Mouse (Mus musculus) T-helper 17 cell (primary cell): Measurements from ENCODE around the gene Cfap44.
"Not testable (repeated sequence)": the region's sequence is repeated elsewhere in the genome, so short reads cannot be mapped to it uniquely, and the experiment has no call there.

ENCODE experiments used
- in situ Hi-C, 2 experiments: fragments of 300-600 bp; cut with MboI, MseI; formaldehyde crosslinking; loops; 1 replicate in 1 of 2; 2 replicates in 1 of 2; pipeline ENCODE4 v1.15.1; 2025; ENCODE audit warnings: high pct_unique_total_duplicates in 2 of 2

Gene Cfap44

DNA sequence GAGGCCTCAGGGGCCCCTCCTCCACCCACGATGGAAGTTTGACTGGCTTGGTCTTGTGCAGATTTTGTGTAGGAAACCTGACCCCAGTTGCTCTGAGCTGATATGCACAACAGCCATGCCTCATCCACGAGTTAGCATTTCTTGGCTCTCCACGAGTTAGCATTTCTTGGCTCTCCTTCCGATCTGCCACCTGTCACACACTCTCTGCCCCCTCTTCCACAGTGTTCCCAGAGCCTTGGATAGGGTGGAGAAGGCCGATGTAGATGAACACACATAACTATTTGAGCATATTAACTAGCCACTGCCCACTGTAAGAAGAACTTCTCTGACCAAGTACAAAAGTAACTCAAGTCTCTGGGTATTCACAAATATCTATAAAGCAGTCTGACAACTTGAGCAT lies 33.9 kb downstream of the Cfap44 start:
- in situ Hi-C loops, result no loop called here

DNA sequence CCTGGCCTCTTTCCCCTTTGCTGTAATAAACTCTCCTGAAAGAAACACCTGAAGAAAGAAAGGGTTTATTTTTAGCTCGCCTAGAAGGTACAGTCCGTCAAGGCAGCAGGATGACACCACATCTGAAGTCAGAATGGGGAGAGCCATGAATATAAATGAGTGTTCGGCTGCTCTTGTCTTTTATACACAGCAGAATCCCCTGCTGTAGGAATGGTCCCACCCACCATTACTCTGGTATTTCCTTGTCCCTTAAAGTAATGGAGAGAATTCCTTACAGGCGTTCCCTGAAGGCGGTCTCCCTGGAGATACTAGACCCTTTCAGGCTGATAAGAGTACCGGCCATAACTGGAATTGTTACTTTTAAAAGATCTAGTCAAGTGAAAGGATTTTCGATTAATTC lies 35.4 kb downstream of the Cfap44 start:
- in situ Hi-C loops, result no loop called here

DNA sequence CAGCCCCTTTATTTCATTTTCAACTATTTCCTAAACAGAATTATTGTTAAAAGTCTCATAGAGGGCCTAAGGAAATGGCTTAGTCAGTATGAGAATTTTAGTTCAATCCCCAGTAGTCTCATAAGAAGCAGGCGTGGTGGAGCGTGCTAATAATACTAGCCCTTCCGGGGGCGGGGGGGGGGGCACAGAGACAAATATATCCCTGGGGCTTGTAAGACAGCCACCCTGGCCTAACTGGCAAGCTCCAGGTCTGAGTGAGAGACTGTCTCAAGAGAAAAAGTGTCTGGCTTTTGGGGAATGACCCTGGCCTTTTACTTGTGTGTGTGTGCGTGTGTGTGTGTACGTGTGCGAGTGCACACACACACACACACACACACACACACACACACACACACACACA lies 40.3 kb downstream of the Cfap44 start:
- in situ Hi-C loops, result no loop called here

DNA sequence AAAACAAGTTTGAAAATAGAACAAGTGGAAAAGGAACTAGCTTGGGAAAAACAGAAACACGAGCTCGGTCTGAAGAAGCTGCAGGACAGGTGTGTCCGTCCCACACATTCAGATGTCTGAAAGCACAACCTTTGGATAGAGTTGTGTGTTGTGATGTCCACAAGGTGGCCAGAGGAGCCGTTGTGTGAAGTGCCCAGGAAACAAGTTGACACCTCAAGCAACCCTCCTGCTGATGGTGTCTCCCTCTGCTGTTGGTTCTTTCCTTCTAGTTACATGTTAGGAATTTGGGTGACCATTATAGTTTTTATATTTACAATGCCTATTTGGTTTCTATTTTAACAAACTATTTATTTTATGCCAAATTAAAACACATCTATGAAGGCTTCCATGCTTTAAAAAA lies 40.9 kb downstream of the Cfap44 start:
- in situ Hi-C loops, result no loop called here

- in situ Hi-C loops, result not testable (repeated sequence)
These were observed 47.3 kb downstream of the Cfap44 start for GRCm38 (mm10) chr16:44441913-44442312.

DNA sequence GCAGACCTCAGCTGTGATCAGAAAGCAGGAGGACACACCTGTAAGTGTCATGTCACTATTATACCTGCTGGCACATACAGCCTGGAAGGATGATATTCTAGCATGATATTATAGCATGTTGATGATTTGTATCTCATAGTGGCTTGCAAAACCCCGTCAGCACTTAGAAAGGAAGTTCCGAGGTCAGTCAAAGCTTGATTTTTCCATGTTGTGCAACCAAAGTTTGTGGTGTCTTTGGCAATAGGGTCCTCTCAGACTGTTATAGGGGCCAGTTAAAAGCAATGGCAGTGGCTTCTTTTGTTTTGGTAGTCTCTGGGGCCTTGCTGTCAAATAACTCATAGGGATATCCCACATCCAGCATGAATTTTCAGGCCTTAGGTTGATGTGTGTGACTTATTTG lies 63.3 kb downstream of the Cfap44 start:
- in situ Hi-C loops, result no loop called here

GRCm38 (mm10) chr16:44458826-44459225 lies 64.2 kb downstream of the Cfap44 start:
- in situ Hi-C loops, result no loop called here

GRCm38 (mm10) chr16:44460922-44461321 lies 66.3 kb downstream of the Cfap44 start:
- in situ Hi-C loops, result no loop called here

GRCm38 (mm10) chr16:44475281-44475680 lies 80.7 kb downstream of the Cfap44 start:
- in situ Hi-C loops, result loop anchor here in 1 of 2 experiments (25.0 kb wide), 1 partner anchor 612 kb away; the partner anchor contains the start of gene Ccdc80

DNA sequence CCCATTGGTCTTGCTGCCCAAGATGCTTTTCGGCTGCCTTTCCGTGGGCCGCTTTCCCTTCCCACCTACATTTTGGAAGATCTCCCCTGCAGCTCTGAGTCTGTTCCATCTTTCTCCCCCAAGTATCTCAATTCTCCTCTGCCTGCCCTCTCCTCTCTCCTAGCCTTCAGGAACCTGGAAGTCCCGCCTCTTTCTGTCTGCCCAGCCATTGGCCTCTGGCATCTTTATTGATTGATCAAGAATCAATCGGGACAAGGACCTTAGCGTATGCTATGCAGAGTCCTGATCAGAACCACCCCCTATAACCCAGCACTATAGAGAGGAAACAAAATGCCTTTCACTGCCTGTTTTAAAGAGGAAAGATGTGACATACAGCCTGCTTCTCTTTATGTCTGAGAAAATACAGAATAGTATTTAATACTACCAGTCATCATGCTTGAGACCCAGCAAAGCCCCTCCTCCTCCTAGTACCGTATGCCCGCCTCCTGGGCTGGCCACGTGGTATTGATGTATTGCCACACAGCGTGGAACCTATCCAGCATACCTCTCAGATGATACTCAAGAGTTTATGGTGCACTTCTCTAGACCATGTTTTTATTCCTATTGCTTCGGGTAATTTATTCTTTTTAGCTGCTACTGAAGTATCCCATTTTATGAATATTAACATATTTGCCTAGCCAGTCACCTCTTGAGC lies 81.2 kb downstream of the Cfap44 start:
- in situ Hi-C loops, result loop anchor here in 1 of 2 experiments (25.0 kb wide), 1 partner anchor 611 kb away; the partner anchor contains the start of gene Ccdc80

- in situ Hi-C loops, result loop anchor here in 1 of 2 experiments (25.0 kb wide), 1 partner anchor 609 kb away; the partner anchor contains the start of gene Ccdc80
These were observed 84.2 kb downstream of the Cfap44 start for GRCm38 (mm10) chr16:44478767-44479166.

DNA sequence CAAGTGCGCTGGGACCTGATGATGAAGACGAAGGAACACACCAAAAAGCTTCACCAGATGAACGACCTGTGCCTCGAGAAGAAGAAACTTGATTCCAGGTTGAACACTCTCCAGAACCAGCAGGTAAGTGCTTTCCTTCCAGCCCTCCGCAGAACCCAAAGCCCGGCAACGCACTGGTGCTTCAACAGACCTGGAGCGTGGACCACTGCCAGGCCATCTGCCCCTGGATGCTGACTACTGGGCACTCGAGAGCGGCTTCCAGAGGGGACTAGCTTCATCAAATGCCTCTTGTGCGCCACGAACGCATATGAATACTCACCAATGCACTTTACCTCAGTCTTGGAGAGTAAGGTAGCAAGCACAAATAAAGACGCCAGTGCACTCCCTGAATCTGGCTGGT lies 85.3 kb downstream of the Cfap44 start:
- in situ Hi-C loops, result loop anchor here (5.0 to 25.0 kb wide), 3 partner anchors 217 to 607 kb away; partner anchors contain the start of gene Ccdc80 (in 1 of the 2)

- in situ Hi-C loops, result loop anchor here (5.0 to 25.0 kb wide), 3 partner anchors 217 to 607 kb away; partner anchors contain the start of gene Ccdc80 (in 1 of the 2)
These were observed 86.0 kb downstream of the Cfap44 start for GRCm38 (mm10) chr16:44480616-44481015.

- in situ Hi-C loops, result loop anchor here (5.0 to 25.0 kb wide), 3 partner anchors 215 to 605 kb away; partner anchors contain the start of gene Ccdc80 (in 1 of the 2)
These were observed 87.3 kb downstream of the Cfap44 start for GRCm38 (mm10) chr16:44481599-44482593.

DNA sequence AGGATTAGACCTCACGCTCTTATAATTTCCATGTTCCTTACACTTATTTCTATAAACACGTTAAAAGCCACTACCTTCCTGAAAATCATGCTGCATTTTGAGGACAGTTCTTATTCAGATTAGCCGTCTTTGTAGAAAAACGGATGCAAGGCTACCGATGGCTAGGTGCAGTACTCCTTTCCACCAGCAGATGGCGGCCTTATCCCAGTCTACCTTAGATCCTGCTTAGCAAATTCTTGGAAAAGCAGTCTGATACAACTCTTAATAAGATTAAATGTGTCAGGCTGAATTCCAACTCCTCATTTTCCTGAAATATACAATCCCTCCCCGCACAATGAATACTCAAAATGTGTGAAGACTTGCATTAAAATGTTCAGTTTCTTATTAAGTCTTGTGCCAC lies 89.5 kb downstream of the Cfap44 start:
- in situ Hi-C loops, result loop anchor here (5.0 to 25.0 kb wide), 3 partner anchors 213 to 603 kb away; partner anchors contain the start of gene Ccdc80 (in 1 of the 2)

DNA sequence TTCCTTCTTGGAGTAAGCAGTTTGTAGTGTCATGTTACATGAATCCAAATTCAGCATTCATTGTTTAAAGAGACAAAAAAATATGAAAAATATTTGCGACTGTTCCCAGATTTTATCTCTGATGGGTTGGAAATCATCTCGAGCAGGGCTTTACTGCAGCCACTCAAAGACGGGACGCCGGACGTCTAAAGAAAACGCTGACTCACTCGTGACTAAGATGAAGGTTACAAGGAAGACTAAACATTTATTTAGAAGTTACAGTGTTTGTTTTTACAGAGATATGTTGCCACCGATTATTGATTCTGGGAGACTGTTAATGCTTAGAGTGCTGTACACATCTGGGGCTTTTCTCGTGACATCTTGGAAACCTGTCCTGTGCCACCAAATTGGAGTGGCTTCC lies 90.2 kb downstream of the Cfap44 start:
- in situ Hi-C loops, result loop anchor here (5.0 to 25.0 kb wide), 3 partner anchors 212 to 602 kb away; partner anchors contain the start of gene Ccdc80 (in 1 of the 2)

GRCm38 (mm10) chr16:44485691-44486090 lies 91.1 kb downstream of the Cfap44 start:
- in situ Hi-C loops, result loop anchor here in 1 of 2 experiments (25.0 kb wide), 1 partner anchor 602 kb away; the partner anchor contains the start of gene Ccdc80

DNA sequence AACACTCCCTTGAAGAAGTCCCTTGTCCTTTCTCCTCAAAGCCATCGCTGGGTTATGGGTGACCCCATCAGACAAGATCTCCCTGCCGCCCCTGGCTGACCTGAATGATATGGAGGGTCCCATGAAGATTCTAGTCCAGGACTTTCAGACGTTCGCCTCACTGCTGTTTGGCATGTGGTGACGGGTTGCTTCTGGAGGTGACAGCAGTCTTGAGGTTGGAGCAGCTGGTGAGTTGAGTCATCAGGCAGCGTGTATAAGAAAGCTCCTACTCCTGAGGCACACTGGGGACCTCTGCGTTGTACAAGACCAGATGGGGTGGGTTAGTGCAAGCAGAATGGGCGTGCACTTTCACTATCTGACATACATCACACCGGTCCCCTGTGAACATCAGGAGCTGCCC lies 92.0 kb downstream of the Cfap44 start:
- in situ Hi-C loops, result loop anchor here in 1 of 2 experiments (25.0 kb wide), 1 partner anchor 601 kb away; the partner anchor contains the start of gene Ccdc80

DNA sequence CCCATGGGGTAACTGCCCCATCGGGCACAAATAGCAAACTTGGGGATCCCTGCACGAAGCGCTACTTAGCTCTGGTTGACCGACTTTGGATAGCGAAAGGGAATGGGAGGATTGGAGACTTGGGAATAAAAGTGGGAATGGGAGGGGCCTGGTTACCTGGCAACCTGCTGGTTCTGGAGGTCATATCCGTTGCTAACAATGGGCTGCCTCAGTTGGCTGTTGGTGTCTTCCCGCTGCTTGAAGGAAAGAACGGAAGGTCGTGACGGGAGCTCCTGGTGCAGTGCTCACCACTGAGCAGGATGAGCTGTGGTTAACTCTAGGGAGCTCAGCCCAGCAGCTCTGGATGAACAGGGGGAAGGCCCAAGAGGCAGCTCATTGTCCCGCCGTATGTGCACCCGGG lies 92.6 kb downstream of the Cfap44 start:
- in situ Hi-C loops, result loop anchor here in 1 of 2 experiments (25.0 kb wide), 1 partner anchor 600 kb away; the partner anchor contains the start of gene Ccdc80

DNA sequence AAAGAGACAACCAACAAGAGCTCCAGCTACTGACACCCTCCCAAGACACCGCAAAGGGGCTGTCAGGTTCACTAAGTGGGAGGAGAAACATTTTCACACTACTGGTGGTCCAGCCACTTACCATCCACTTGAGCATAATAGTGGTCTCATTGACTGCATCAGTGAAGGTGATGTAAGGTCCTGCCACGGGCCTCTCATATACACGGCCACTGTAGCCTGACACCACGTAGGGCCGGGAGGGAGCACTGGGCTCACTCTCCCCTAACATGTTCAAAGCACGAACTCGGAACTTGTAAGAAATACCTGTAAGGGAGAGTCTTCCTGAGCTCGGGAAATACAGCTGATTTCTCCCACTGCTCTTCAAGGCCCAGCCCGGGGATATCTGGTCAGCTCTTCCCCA lies 96.5 kb downstream of the Cfap44 start:
- in situ Hi-C loops, result loop anchor here in 1 of 2 experiments (5.0 to 25.0 kb wide), 2 partner anchors 56 to 596 kb away; partner anchors contain the start of gene Ccdc80

GRCm38 (mm10) chr16:44492151-44492550 lies 97.6 kb downstream of the Cfap44 start:
- in situ Hi-C loops, result loop anchor here in 1 of 2 experiments (5.0 to 25.0 kb wide), 2 partner anchors 55 to 595 kb away; partner anchors contain the start of gene Ccdc80
